Mouse (Mus musculus) MEL (cell line): ENCODE results near the gene Ppdpf. TPM values are rescaled to one million over a fixed set of nuclear protein-coding genes. Genes with fewer than 3 reads are reported as not detected.

Experiments
- DNase-seq: peaks from one replicate; pipeline ENCODE4 v3.0.0; 2011; ENCODE audit warnings: low read depth, low spot score
- H3K27ac ChIP-seq: 2 replicates; pipeline ENCODE4 v1.5.1; 2012; ENCODE audit warnings: low read depth, mild to moderate bottlenecking, control low read depth, low read length, moderate library complexity; ENCODE audit not compliant: control insufficient read depth
- H3K27me3 ChIP-seq, 2 experiments: fragments of 150-350 bp in 1 of 2; sonication (generic) in 1 of 2; 2 replicates each; pipeline ENCODE4 v1.6.1; 2012; ENCODE audit warnings: low read length in 2 of 2, mild to moderate bottlenecking in 2 of 2, improper control_type of control experiment in 1 of 2, moderate library complexity in 1 of 2; ENCODE audit not compliant: insufficient read depth in 2 of 2, control insufficient read depth in 1 of 2
- H3K36me3 ChIP-seq, 2 experiments: 2 replicates each; pipeline ENCODE4 v1.6.1; 2012 to 2014; ENCODE audit warnings: low read length in 2 of 2, improper control_type of control experiment in 1 of 2, inconsistent platforms in 1 of 2, mild to moderate bottlenecking in 1 of 2; ENCODE audit not compliant: insufficient read depth in 2 of 2, control insufficient read depth in 1 of 2
- H3K4me1 ChIP-seq, 2 experiments: fragments of 150-350 bp in 1 of 2; sonication (generic) in 1 of 2; 2 replicates each; pipeline ENCODE4 v1.6.1; 2012; ENCODE audit warnings: low read length in 2 of 2, improper control_type of control experiment in 1 of 2, mild to moderate bottlenecking in 1 of 2; ENCODE audit not compliant: insufficient read depth in 2 of 2, control insufficient read depth in 1 of 2
- H3K4me3 ChIP-seq, 2 experiments: fragments of 150-350 bp in 1 of 2; sonication (generic) in 1 of 2; 2 replicates each; pipeline ENCODE4 v1.5.1; 2012; ENCODE audit warnings: low read depth in 2 of 2, low read length in 2 of 2, mild to moderate bottlenecking in 2 of 2, moderate library complexity in 2 of 2, control low read depth in 1 of 2, improper control_type of control experiment in 1 of 2; ENCODE audit not compliant: control insufficient read depth in 1 of 2, insufficient read depth in 1 of 2
- H3K79me2 ChIP-seq: 2 replicates; pipeline ENCODE4 v1.6.1; 2012; ENCODE audit warnings: mild to moderate bottlenecking, low read length, moderate library complexity; ENCODE audit not compliant: control insufficient read depth, poor library complexity, insufficient read depth
- H3K9ac ChIP-seq: 2 replicates; pipeline ENCODE4 v1.6.1; 2012; ENCODE audit warnings: low read depth, mild to moderate bottlenecking, control low read depth, low read length, moderate library complexity; ENCODE audit not compliant: control insufficient read depth, poor library complexity, severe bottlenecking
- H3K9me3 ChIP-seq: fragments of 150-350 bp; sonication (generic); replicated peaks from 2 replicates; pipeline ENCODE4 v1.6.1; 2012; ENCODE audit warnings: mild to moderate bottlenecking, low read length, improper control_type of control experiment, moderate library complexity; ENCODE audit not compliant: insufficient read depth
- CTCF ChIP-seq, 3 experiments: IDR thresholded peaks in 2 of 3; conservative IDR thresholded peaks in 1 of 3; 2 replicates each; pipeline ENCODE4 v1.5.1; 2011 to 2012; ENCODE audit warnings: low read length in 3 of 3, low read depth in 2 of 3, mild to moderate bottlenecking in 2 of 3, improper control_type of control experiment in 1 of 3, inconsistent platforms in 1 of 3, mixed read lengths in 1 of 3, moderate library complexity in 1 of 3; ENCODE audit not compliant: control insufficient read depth in 1 of 3, insufficient read depth in 1 of 3, poor library complexity in 1 of 3, severe bottlenecking in 1 of 3
- E2F4 ChIP-seq: IDR thresholded peaks from 2 replicates; pipeline ENCODE4 v1.6.1; 2011; ENCODE audit warnings: low read depth, low read length, improper control_type of control experiment, borderline replicate concordance
- EP300 ChIP-seq, 2 experiments: IDR thresholded peaks; 2 replicates each; pipeline ENCODE4 v1.6.1; 2011; ENCODE audit warnings: improper control_type of control experiment in 2 of 2, low read length in 2 of 2, low read depth in 1 of 2, mild to moderate bottlenecking in 1 of 2
- GABPA ChIP-seq: IDR thresholded peaks from 2 replicates; pipeline ENCODE4 v1.6.1; 2012; ENCODE audit warnings: low read depth, mild to moderate bottlenecking, inconsistent platforms, low read length, improper control_type of control experiment, moderate library complexity
- JUND ChIP-seq: IDR thresholded peaks from 2 replicates; pipeline ENCODE4 v1.6.1; 2011; ENCODE audit warnings: low read depth, mild to moderate bottlenecking, improper control_type of control experiment, low read length
- KAT2A ChIP-seq: conservative IDR thresholded peaks from 2 replicates; pipeline ENCODE4 v1.6.1; 2012; ENCODE audit warnings: low read depth, low read length, improper control_type of control experiment, inconsistent platforms
- MAFK ChIP-seq: IDR thresholded peaks from 2 replicates; pipeline ENCODE4 v1.6.1; 2011; ENCODE audit warnings: low read depth, mild to moderate bottlenecking, low read length, improper control_type of control experiment, borderline replicate concordance
- MAZ ChIP-seq: IDR thresholded peaks from 2 replicates; pipeline ENCODE4 v1.6.1; 2012; ENCODE audit warnings: low read depth, mild to moderate bottlenecking, inconsistent platforms, low read length, improper control_type of control experiment
- MEF2A ChIP-seq: IDR thresholded peaks from 2 replicates; pipeline ENCODE4 v1.6.1; 2014; ENCODE audit warnings: low read depth, mild to moderate bottlenecking, inconsistent platforms, low read length, improper control_type of control experiment; ENCODE audit not compliant: poor library complexity, insufficient replicate concordance, severe bottlenecking; ENCODE audit errors: extremely low read depth
- NELFE ChIP-seq: IDR thresholded peaks from 2 replicates; pipeline ENCODE4 v1.6.1; 2011; ENCODE audit warnings: low read depth, low read length, improper control_type of control experiment
- NRF1 ChIP-seq: IDR thresholded peaks from 2 replicates; pipeline ENCODE4 v1.6.1; 2014; ENCODE audit warnings: low read depth, mild to moderate bottlenecking, inconsistent platforms, low read length, improper control_type of control experiment, moderate library complexity; ENCODE audit not compliant: poor library complexity, insufficient read depth, severe bottlenecking
- POLR2A ChIP-seq, 2 experiments: IDR thresholded peaks; 2 replicates each; pipeline ENCODE4 v1.6.1; 2011 to 2012; ENCODE audit warnings: low read length in 2 of 2, mild to moderate bottlenecking in 2 of 2, control low read depth in 1 of 2, improper control_type of control experiment in 1 of 2, low read depth in 1 of 2, moderate library complexity in 1 of 2; ENCODE audit not compliant: control insufficient read depth in 1 of 2, insufficient read depth in 1 of 2, poor library complexity in 1 of 2
- RCOR1 ChIP-seq: IDR thresholded peaks from 2 replicates; pipeline ENCODE4 v1.6.1; 2012; ENCODE audit warnings: low read depth, mild to moderate bottlenecking, inconsistent platforms, low read length, improper control_type of control experiment
- SIN3A ChIP-seq: IDR thresholded peaks from 2 replicates; pipeline ENCODE4 v1.6.1; 2012; ENCODE audit warnings: low read length, improper control_type of control experiment, inconsistent platforms
- TAL1 ChIP-seq: IDR thresholded peaks from 2 replicates; pipeline ENCODE4 v1.6.1; 2012; ENCODE audit warnings: mild to moderate bottlenecking, inconsistent platforms, low read length, moderate library complexity, mixed read lengths
- TCF12 ChIP-seq: IDR thresholded peaks from 2 replicates; pipeline ENCODE4 v1.6.1; 2014; ENCODE audit warnings: low read depth, mild to moderate bottlenecking, inconsistent platforms, low read length, improper control_type of control experiment, moderate library complexity
- USF2 ChIP-seq, 2 experiments: IDR thresholded peaks; 2 replicates each; pipeline ENCODE4 v1.6.1; 2011 to 2012; ENCODE audit warnings: improper control_type of control experiment in 2 of 2, low read length in 2 of 2, borderline replicate concordance in 1 of 2, inconsistent platforms in 1 of 2, low read depth in 1 of 2, mild to moderate bottlenecking in 1 of 2; ENCODE audit not compliant: insufficient read depth in 1 of 2
- ZKSCAN1 ChIP-seq: IDR thresholded peaks from 2 replicates; pipeline ENCODE4 v1.6.1; 2012; ENCODE audit warnings: low read depth, mild to moderate bottlenecking, inconsistent platforms, low read length, improper control_type of control experiment, moderate library complexity
- ZMIZ1 ChIP-seq: IDR thresholded peaks from 2 replicates; pipeline ENCODE4 v1.6.1; 2012; ENCODE audit warnings: low read depth, mild to moderate bottlenecking, inconsistent platforms, low read length, improper control_type of control experiment, moderate library complexity
- ZNF384 ChIP-seq: IDR thresholded peaks from 2 replicates; pipeline ENCODE4 v1.6.1; 2012; ENCODE audit warnings: low read depth, mild to moderate bottlenecking, inconsistent platforms, low read length, improper control_type of control experiment
- polyA plus RNA-seq, 2 experiments: library from polyadenylated mRNA; stranded (reverse) in 1 of 2; unstranded in 1 of 2; fragments of >175 nt in 1 of 2; fragments of >200 nt in 1 of 2; gene quantifications; 2 replicates each; pipeline versions ENCODE4 v1.2.1 to v1.2.4; 2012; ENCODE audit warnings: low replicate concordance in 2 of 2, low read depth in 1 of 2; ENCODE audit not compliant: insufficient read length in 2 of 2, insufficient read depth in 1 of 2, missing spikeins in 1 of 2
- total RNA-seq: library from RNA; depleted of rRNA; stranded (reverse); fragments of 300-350 nt; gene quantifications from 2 replicates; pipeline ENCODE4 v1.2.3, GENCODE M21; 2012; rRNA removed

The Ppdpf gene
- total and polyA plus RNA-seq, 3 experiments, result 20.2 to 73.4 TPM; not detected in 1

DNA sequence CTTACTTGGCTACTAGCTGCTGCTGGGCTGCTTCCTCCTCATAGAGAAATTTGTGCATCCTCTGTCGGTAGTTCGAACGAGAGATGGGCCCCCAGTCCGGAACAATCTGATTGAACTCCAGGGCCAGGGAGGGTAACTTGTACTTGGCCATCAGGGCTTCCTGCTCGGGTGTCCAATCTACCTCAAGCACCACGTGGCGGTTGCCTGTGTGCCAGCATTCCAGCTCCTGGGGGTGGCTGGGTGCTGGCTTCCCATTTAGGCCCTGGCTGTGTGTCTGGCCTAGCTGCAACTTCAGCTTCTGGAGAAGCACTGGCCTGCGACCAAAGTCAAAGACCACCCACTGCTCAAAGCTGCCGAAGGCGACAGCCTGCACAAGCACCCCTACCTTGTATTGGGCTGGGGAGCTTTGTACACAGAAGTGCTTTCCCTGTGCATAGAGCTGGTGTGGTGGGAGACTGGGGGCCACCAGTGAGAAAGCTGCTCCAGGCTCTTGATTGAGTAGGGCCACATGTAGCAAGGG is 51.1 kb downstream of the Ppdpf start:
- Histone ChIP-seq H3K4me1 (peaks cover 0 to 11% of the 10 kb centered on the region in 2 experiments; a peak in 2 of 4 replicates), H3K27ac (no peak overlapping the region), H3K79me2 (peaks cover 7% of the 10 kb centered on the region; the same call in 1 of the 2 replicates), H3K9me3 (no peaks in the 10 kb centered on the region), H3K36me3 (peaks cover 0 to 10% of the 10 kb centered on the region in 2 experiments; a peak in 3 of 4 replicates), H3K9ac (no peak overlapping the region), H3K27me3 (no peaks in the 10 kb centered on the region), H3K4me3 (no peak overlapping the region)
- TF ChIP-seq JUND (no peak), SIN3A (no peak), ZNF384 (no peak), MAFK (no peak), GABPA (no peak), NRF1 (no peak), ZKSCAN1 (no peak), MEF2A (no peak), ZMIZ1 (no peak), TAL1 (no peak), EP300 (IDR thresholded peaks at IDR 0.05; ENCODE audit: low read depth in 1 of 2, low read length in 2 of 2) (no peak), RCOR1 (no peak), NELFE (no peak), TCF12 (no peak), MAZ (no peak), POLR2A (IDR thresholded peaks at IDR 0.05; ENCODE audit: control insufficient read depth in 1 of 2, insufficient read depth in 1 of 2, low read depth in 1 of 2, low read length in 2 of 2, poor library complexity in 1 of 2) (no peak), USF2 (IDR thresholded peaks at IDR 0.05; ENCODE audit: borderline replicate concordance in 1 of 2, insufficient read depth in 1 of 2, low read depth in 1 of 2, low read length in 2 of 2) (no peak), E2F4 (no peak), KAT2A (no peak), CTCF (IDR thresholded peaks at IDR 0.05 in 2 of 3, conservative IDR thresholded peaks at IDR 0.05 in 1 of 3; ENCODE audit: control insufficient read depth in 1 of 3, insufficient read depth in 1 of 3, low read depth in 2 of 3, low read length in 3 of 3, poor library complexity in 1 of 3, severe bottlenecking in 1 of 3) (no peak)
- no peak for DNase-seq

Other genes with a start within 250 kb of the Ppdpf start
- not detected in 2 replicates for gene Nkain4, start 232.5 kb upstream of the Ppdpf start, total RNA-seq
- not detected for gene Nkain4, start 232.5 kb upstream of the Ppdpf start, polyA plus RNA-seq
- gene Arfgap1, start 220.0 kb upstream of the Ppdpf start, total RNA-seq, result 39.3 and 50.5 TPM in 2 replicates
- 10 to 100 TPM in 1 of 2 experiments, not detected in 1; 57.1 TPM for gene Arfgap1, start 220.0 kb upstream of the Ppdpf start, polyA plus RNA-seq
- gene Col20a1, start 200.7 kb upstream of the Ppdpf start, total RNA-seq, result 0.13 and 0.23 TPM in 2 replicates
- under 1 TPM in 1 of 2 experiments, not detected in 1; 0.40 TPM for gene Col20a1, start 200.7 kb upstream of the Ppdpf start, polyA plus RNA-seq
- gene Chrna4, start 143.7 kb upstream of the Ppdpf start, total RNA-seq, result 0.03 and 0.12 TPM in 2 replicates
- not detected for gene Chrna4, start 143.7 kb upstream of the Ppdpf start, polyA plus RNA-seq
- gene Kcnq2, start 51.9 kb upstream of the Ppdpf start, total RNA-seq, result 0.13 and 0.19 TPM in 2 replicates
- gene Kcnq2, start 51.9 kb upstream of the Ppdpf start, polyA plus RNA-seq, result under 1 TPM in 1 of 2 experiments, not detected in 1; 0.57 TPM
- gene Eef1a2, start 30.2 kb upstream of the Ppdpf start, total RNA-seq, result not detected in 2 replicates
- not detected for gene Eef1a2, start 30.2 kb upstream of the Ppdpf start, polyA plus RNA-seq
- not detected in 2 replicates for gene Ptk6, start 15.5 kb downstream of the Ppdpf start, total RNA-seq
- not detected for gene Ptk6, start 15.5 kb downstream of the Ppdpf start, polyA plus RNA-seq
- not detected in 2 replicates for gene Srms, start 25.9 kb downstream of the Ppdpf start, total RNA-seq
- under 1 TPM in 1 of 2 experiments, not detected in 1; 0.04 TPM for gene Srms, start 25.9 kb downstream of the Ppdpf start, polyA plus RNA-seq
- gene Fndc11, start 32.8 kb downstream of the Ppdpf start, total RNA-seq, result not detected in 2 replicates
- gene Fndc11, start 32.8 kb downstream of the Ppdpf start, polyA plus RNA-seq, result not detected
- 6.2 and 6.3 TPM in 2 replicates for gene Helz2, start 54.8 kb downstream of the Ppdpf start, total RNA-seq
- 10 to 100 TPM in 1 of 2 experiments, not detected in 1; 12.0 TPM for gene Helz2, start 54.8 kb downstream of the Ppdpf start, polyA plus RNA-seq
- gene Gmeb2, start 100.8 kb downstream of the Ppdpf start, total RNA-seq, result 8.2 and 8.3 TPM in 2 replicates
- gene Gmeb2, start 100.8 kb downstream of the Ppdpf start, polyA plus RNA-seq, result 10 to 100 TPM in 1 of 2 experiments, not detected in 1; 16.9 TPM
- gene Stmn3, start 127.3 kb downstream of the Ppdpf start, total RNA-seq, result not detected in 2 replicates
- gene Stmn3, start 127.3 kb downstream of the Ppdpf start, polyA plus RNA-seq, result not detected
- 54.2 and 54.7 TPM in 2 replicates for gene Rtel1, start 132.5 kb downstream of the Ppdpf start, total RNA-seq
- 10 to 100 TPM in 1 of 2 experiments, not detected in 1; 87.0 TPM for gene Rtel1, start 132.5 kb downstream of the Ppdpf start, polyA plus RNA-seq
- 22.5 and 30.7 TPM in 2 replicates for gene Zgpat, start 177.7 kb downstream of the Ppdpf start, total RNA-seq
- 10 to 100 TPM in 1 of 2 experiments, not detected in 1; 28.0 TPM for gene Zgpat, start 177.7 kb downstream of the Ppdpf start, polyA plus RNA-seq
- gene Arfrp1, start 178.2 kb downstream of the Ppdpf start, total RNA-seq, result 34.4 and 36.8 TPM in 2 replicates
- 10 to 100 TPM in 1 of 2 experiments, not detected in 1; 68.8 TPM for gene Arfrp1, start 178.2 kb downstream of the Ppdpf start, polyA plus RNA-seq
- gene Lime1, start 192.8 kb downstream of the Ppdpf start, total RNA-seq, result 13.4 and 18.7 TPM in 2 replicates
- 10 to 100 TPM in 1 of 2 experiments, not detected in 1; 27.4 TPM for gene Lime1, start 192.8 kb downstream of the Ppdpf start, polyA plus RNA-seq